Mouse (Mus musculus) induced T-regulatory cell, adult 2 months (primary cell): ENCODE results near the gene Socs7.
A peak's percentile ranks its signal among the peaks of the same experiment; 100 is the strongest.

Experiments used
- DNase-seq: peaks from one replicate; pipeline ENCODE4 v3.0.0-alpha.2; 2012; ENCODE audit warnings: low read depth

The Socs7 gene

GRCm38 (mm10) chr11:97418834-97419539, 56.6 kb downstream of the Socs7 start:
- DNase-seq: no peak

GRCm38 (mm10) chr11:97419540-97419900, 57.2 kb downstream of the Socs7 start:
- DNase-seq: no peak

DNA sequence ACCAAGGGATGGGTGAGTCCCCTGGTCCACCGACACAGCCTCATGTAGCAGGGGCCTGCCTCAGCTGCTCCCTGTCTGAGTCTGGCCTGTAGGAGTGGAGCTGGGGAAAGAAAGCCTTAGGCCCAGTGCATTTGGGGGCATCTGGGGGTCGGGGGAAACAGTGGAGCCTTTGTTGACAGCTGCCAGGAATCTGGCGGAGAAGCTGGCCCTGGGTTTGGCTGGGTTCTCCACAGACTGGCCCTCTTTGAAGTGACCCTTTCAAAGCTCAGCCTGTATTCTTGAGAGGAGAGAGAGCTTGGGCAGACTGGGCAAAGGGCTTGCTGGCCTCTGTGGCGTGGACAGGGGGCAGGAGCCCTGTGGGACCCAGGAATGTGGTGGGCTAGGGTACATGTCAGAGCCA, 60.2 kb downstream of the Socs7 start:
- DNase-seq: no peak

DNA sequence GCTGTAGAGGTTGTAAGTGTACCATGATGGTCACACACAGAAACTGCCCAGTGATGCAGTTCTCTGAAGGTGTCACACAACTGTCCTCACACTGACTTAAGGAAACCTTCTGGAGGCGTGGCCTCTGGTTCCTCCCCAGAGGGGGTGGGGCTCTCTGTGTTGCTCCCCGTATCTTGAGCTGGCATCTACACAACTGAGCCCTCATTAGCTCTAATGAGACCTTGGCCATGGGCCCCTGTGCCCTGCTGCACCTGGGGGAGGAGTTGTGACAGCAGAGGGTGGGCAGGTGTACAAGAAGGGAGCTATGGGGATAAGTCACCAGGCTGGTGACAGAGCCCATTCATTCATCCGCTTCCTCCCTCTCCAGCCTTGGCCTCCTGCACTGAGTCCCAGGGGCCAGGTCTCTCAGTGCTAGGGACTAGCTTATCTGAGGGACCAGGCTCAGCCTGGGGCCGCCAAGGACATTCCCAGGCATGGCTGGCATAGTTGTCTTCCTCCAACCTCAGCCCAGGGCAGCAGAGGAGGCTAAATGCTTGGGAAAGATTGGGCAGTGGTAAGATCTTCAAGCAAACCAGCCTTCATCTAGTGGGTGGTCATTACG, 61.8 kb downstream of the Socs7 start:
- DNase-seq: no peak

- DNase-seq: no peak
These were observed 62.5 kb downstream of the Socs7 start for GRCm38 (mm10) chr11:97424802-97425201.

- peak; percentile 74 for DNase-seq
These were observed 65.7 kb downstream of the Socs7 start for GRCm38 (mm10) chr11:97427794-97428725.

DNA sequence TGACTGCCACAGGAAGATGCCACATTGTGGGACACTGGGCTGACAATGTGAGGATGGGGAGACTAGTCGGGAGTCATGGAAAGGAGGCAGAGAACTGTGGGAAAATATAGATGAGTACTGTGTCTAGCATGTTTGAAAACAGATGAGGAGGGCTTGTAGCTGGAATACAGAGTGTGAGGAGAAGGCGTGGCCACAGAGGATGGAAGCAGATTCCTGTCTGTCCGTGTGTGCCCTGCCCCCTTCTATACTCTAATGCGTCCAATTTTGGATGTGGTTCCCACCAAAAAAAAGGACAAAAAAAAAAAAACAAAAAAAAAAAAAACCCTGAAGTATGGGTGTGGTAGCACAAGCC, 66.4 kb downstream of the Socs7 start:
- no peak for DNase-seq

- DNase-seq: no peak
These were observed 67.3 kb downstream of the Socs7 start for GRCm38 (mm10) chr11:97429615-97430014.

DNA sequence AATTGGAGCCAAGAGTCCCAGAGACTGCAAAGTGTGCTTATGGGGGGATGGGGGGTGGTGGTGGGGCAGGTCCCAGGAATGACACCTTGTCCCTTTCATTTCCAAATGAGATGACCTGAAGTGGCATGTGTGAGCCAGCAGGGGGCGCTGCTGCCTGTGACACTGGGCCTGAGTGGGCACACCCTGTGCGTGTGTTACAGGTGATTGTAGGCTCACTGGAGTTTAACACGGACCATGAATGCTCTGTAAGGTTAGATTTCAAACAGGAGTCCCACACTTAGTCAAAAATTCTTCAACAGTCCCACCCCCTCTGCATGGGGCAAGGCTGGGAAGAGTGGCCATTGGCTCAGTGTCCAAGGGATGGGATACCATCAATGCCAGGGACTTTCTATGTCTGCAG, 69.7 kb downstream of the Socs7 start:
- peak; percentile 76 for DNase-seq

DNA sequence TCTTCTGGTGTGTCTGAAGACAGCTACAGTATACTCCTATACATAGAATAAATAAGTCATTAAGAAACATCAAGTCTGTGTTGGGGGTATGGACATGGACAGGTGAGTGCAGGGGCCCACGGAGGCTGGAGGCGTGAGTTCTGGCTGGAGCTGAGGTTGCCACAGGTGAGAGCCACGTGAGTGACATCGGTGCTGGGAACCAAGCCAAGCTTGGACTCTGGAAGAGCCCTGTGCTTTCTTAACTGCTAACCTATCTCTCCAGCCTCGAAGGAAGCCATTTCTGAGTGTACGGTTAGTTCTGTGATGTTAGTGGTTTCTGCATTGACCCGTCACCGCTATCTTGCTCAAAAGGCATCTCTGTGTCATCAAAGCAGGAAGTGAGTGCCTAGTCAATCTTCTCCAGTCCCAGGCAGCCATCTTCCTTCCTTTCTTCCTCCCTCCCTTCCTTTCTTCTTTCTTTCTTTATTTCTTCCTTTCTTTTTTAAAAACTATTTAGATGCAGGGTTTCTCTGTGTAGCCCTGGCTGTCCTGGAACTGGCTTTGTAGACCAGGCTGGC, 70.7 kb downstream of the Socs7 start:
- peak; percentile 41 for DNase-seq

DNA sequence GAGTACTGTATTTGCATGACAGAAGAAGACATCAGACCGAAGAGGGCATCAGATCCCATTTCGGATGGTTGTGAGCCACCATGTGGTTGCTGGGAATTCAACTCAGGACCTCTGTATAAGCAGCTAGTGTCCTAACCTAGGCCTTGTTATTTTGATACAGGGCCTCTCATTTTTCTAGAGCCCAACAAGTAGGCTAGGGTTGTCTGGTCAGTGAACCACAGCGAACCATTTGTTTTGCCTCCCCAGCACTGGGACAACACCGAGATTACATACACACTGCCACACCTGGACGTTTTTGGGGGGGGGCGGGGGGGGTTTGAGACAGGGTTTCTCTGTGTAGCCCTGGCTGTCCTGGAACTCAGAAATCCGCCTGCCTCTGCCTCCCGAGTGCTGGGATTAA, 71.8 kb downstream of the Socs7 start:
- DNase-seq: no peak

DNA sequence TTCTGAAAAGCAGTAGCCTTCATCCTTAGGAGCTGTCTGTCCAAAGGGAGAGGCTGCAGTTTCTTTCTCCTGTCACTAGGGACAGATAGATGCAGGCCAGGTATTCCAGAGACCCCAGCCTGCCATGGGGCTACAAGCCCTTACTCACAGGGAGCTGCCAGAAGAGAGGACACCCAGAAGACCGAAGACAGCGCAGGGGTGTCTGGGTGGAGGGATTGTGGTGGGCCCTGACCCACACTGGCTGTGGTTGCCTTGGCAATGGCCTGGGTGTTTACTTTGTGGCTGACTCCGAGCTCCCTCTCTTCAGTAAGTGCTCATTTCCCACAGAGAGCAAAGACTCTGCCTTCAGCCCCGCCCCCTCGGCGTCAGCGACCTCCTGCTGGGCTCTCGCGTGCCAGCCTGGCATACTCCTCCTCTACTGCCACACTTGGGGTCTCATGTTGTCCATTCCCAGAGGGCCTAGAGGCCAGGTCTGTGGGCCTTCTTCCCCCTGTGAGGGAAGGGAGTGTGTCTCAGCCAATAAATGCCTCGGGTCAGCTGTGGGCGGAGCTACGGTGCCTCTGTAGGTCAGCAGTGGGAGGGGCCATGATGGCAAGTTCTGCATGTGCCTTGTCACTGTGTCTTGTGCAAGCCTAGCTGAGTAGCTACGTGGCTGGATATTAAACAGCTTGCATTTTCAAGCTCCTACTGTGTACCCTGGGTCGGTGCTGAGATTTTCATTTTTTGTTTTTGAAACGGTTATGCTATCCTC, 72.5 kb downstream of the Socs7 start:
- DNase-seq: peak; percentile 86

GRCm38 (mm10) chr11:97435808-97436491, 73.6 kb downstream of the Socs7 start:
- DNase-seq: peak; percentile 25

GRCm38 (mm10) chr11:97437745-97438144, 75.4 kb downstream of the Socs7 start:
- no peak for DNase-seq

DNA sequence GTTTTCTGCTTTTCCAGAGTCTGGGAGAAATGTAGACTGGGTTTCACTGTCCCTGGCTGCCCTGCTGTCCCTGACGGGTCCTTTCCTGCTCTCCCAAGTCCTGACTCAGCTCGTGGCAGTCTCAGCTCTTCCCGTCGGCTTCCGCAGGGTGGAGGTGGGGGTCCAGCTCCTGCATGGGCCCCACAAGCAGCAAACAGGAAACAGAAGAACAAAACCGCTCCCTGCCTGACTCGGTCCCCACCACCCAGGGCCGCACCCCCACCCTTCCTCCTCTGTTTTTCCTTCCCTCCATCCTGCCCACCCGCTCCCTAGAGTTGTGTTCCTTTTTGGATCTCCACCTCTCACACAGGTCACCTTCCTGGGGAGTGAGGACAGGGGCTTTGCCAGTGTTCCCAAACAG, 76.5 kb downstream of the Socs7 start:
- DNase-seq: no peak

- no peak for DNase-seq
These were observed 77.6 kb downstream of the Socs7 start for GRCm38 (mm10) chr11:97439935-97440334.

GRCm38 (mm10) chr11:97440441-97440881, 78.1 kb downstream of the Socs7 start:
- no peak for DNase-seq

DNA sequence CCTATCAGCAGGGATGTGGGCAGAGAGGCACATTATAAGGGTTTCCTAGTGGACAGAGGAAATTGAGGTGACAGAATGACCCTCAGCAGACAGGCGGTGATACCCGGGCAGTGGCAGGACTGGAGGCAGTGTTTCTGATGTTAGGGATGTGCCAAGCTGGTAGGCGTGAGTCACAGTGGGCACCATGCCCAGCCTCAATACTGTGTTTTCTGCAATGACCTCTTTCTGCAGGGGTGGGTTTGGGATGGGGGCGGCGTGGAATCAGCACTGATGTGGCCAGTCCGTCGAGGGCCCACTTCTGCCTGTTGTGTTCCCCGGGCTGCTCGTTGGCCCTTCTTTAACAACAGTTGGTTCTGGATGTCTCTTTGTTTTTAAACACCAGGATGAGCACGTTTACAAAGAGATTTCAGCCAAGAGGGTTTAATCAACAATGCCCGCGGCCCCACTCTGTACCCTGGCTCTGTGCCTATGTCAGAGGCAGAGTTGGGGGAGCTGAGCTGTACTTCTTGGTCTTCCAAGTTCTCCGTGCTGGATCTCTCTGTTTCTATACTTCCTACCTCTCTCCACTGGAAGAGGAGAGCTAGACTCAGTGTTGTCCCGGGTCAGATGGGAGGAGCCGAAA, 78.8 kb downstream of the Socs7 start:
- no peak for DNase-seq

DNA sequence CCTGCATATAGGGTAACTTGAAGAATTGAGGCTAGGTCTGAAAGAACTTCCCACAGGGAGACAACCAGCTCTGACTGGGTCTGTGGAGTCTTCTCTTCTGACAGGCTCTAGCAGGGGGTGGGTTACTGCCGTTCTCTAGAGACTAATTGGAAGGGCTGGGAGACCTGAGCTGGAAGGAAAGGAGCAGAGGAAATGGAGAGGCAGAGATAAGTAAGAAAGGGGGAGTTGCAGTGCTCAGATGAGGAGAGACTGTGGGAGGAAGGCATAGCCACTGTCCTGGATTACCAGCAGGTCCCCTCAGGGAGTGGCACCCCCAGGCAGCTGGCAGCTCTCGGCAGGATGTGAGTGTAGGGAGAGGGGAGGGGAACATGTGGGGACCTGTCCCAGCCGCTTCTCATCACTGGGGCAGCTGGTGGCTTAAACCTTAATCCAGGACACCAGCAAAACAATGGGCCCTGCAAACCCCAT, 79.3 kb downstream of the Socs7 start:
- DNase-seq: no peak

GRCm38 (mm10) chr11:97442891-97443675, 80.7 kb downstream of the Socs7 start:
- no peak for DNase-seq
